Comparison of ENCODE assay signal across 13 mouse cellular contexts in the genomic region with DNA sequence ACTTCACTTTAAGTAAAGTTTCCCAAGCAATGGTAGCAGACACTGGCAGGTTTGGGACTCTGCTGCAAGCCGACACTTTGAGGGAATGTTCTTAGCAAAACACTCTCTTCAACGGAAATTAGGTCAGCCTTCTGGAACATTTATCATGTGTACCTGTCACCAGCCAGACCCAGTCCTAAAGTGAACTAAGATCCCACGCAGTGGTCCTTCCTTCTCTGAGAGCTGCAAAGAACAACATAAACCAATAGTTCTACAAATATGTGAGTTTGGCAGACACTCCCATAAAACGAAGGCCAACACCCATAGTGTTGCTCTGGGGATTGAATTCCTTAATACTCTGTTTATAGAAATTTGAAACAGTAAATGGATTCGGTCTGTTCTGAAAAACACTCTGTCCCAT.
DNase-seq lines count a peak whose midpoint lies in the region; TF ChIP-seq lines count a peak whose summit lies in the region.
"Had no signal": no experiment of that assay in that cellular context is flagged by ENCODE, and none has a peak within 500 bp of the region (broad histone marks: within the 10 kb centered on the region; RNA-seq: fewer than 3 reads in every experiment).

No protein-coding gene starts in this region.

- DNase-seq in layer of hippocampus, adult 2 months (ENCODE audit: low spot score in 2 of 2) = no peak
- no peak for DNase-seq in layer of hippocampus, postnatal 36 days
- peak; percentile 60 for DNase-seq in fibroblast of lung, adult 2 months (ENCODE audit: low read depth)
- DNase-seq in heart, postnatal 10 days = peak; percentile 61 to 69
- peak; percentile 54 for DNase-seq in skeletal muscle tissue, adult 2 months (ENCODE audit: low read depth, low spot score)
- no peak for DNase-seq in cerebellum, adult 11 months
- DNase-seq in left cerebral cortex, adult 11 months (ENCODE audit: low spot score) = no peak
- no peak for DNase-seq in left cerebral cortex, postnatal 25 days (ENCODE audit: low spot score in 2 of 2)
- DNase-seq: cerebellum, postnatal 36 days; right cerebral cortex, postnatal 25 days; thymus, postnatal 14 days had no signal

- no peak overlapping the region for H3K4me3 ChIP-seq in layer of hippocampus, adult 2 months
- H3K4me3 ChIP-seq: left cerebral cortex, adult 2 months; neural tube, embryonic 12.5 days had no signal

- peak overlapping the region; percentile 14; the same call in 1 of the 2 replicates for H3K27ac ChIP-seq in layer of hippocampus, adult 2 months
- H3K27ac ChIP-seq: left cerebral cortex, adult 2 months; neural tube, embryonic 12.5 days had no signal

- intact Hi-C loops in heart, postnatal 10 days (cut with DNase I) = loop anchor here (5.0 kb wide), 1 partner anchor 118 kb away; no protein-coding TSS in a partner anchor
- intact Hi-C loops in left cerebral cortex, postnatal 25 days (cut with DNase I) = no loop called here

- no peak for TF ChIP-seq CTCF in layer of hippocampus, adult 2 months (conservative IDR thresholded peaks at IDR 0.05)

Comparison
In these comparisons a context has a peak if more than half of its experiments do, and no peak if none do; other contexts are left out.
1. DNase-seq: peak in fibroblast of lung, adult 2 months (single experiment), heart, postnatal 10 days (2 of 2) and skeletal muscle tissue, adult 2 months (single experiment); none in layer of hippocampus, adult 2 months (0 of 2), layer of hippocampus, postnatal 36 days (0 of 2), cerebellum, adult 11 months (single experiment), left cerebral cortex, adult 11 months (single experiment) and left cerebral cortex, postnatal 25 days (0 of 2).